Mouse (Mus musculus): Measurements from ENCODE around the gene Cfap73.

The Cfap73 gene

DNA sequence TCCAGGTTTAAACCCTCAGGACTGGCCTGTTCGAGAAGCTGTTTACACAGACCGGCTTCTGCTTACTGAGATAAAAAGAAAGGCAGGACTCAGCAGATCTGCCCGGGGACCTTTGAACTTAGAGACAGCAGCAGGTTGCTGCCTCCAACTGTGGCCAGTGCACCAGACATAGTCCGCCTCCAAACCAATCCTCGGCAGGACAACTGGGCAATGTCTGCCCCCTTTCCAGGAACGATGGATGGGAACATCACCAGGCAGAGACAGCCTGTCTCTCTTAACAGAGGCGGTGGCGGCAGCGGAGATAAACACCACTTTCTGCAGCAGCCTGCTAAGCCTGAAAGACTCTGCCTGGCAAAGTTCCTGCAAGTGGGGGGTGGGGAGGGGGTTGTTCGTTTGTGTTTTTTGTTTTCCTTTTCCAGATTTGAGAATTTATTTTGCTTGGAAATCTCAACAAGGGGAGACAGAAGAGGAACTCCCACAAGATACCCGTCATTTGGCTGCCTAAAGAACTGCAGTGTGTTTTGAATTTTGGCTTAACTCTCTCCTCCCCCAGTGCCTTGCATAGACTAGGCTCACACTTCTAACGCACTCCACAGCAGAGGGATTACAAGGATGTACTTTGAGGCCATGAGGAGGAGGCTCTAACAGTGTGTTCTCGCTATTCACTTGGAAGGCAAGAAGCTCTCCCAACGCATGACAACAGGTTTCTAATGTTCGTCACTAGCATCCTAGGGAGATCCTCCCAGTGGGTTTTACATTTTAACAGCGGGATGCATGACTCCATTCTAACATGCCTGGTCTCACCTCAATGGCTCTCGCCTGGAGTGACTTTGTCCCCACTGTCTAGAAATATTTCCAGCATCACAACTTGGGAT, 47.1 kb downstream of the Cfap73 start:
- peak; percentile 47 for DNase-seq (ENCODE audit: low spot score)

GRCm38 (mm10) chr5:120584968-120585367, 49.1 kb downstream of the Cfap73 start:
- no peak for DNase-seq (ENCODE audit: low spot score)

- no peak for DNase-seq (ENCODE audit: low spot score)
Measured at GRCm38 (mm10) chr5:120583511-120583910, 50.5 kb downstream of the Cfap73 start.

- DNase-seq (ENCODE audit: low spot score), result no peak
Measured at GRCm38 (mm10) chr5:120582002-120582401, 52.0 kb downstream of the Cfap73 start.

- DNase-seq (ENCODE audit: low spot score), result no peak
Measured at GRCm38 (mm10) chr5:120579898-120580626, 54.0 kb downstream of the Cfap73 start.

GRCm38 (mm10) chr5:120579211-120579897, 54.7 kb downstream of the Cfap73 start:
- peak; percentile 81 for DNase-seq (ENCODE audit: low spot score)

DNA sequence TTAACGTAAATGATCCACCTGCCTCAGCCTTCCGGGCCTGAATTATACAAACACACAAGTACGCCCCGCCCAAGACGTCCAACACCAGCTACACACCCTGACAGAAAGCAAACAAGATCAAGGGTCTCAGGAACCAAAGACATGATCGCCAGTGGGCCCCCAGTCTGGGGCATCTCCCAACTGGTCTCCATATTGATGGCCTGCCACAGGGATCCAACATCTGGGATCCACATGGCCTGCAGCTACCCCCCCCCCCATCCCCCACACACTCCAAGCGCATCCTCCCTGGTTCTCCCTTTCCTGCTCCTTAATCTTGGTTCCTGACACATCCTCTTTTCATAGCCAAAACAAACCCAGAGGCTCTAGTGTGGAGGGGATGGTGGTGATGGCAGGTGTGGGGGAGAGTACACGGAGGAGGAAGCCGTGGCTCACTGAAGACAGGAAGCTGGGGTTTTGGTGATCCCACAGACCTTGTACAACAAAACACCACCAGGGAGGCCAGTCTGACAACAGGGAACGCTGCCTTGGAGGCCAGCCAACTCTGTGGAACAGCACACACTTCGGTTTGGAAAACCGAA, 55.4 kb downstream of the Cfap73 start:
- DNase-seq (ENCODE audit: low spot score), result peak; percentile 64

All from urinary bladder, postnatal 14 days (tissue).